Mouse (Mus musculus): ENCODE measurements at regions not wholly inside any gene's neighbourhood (a gene's known extent, or its start where the extent isn't known, plus 50 kb on each side); places are given as distances from the start of the nearest gene placed in this dataset.

GRCm38 (mm10) chr2:115519974-115520373 lies 61.5 kb upstream of the BC052040 start:
- Histone ChIP-seq H3K27ac (ENCODE audit: control insufficient read depth, insufficient read depth, low read depth, low read length) (no peak overlapping the region), H3K27me3 (ENCODE audit: control insufficient read depth, insufficient read depth, low read length) (no peaks in the 10 kb centered on the region), H3K4me3 (ENCODE audit: control insufficient read depth, low read depth, low read length) (no peak overlapping the region), H3K36me3 (ENCODE audit: control insufficient read depth, insufficient read depth, low read length) (no peaks in the 10 kb centered on the region), H3K4me1 (ENCODE audit: control insufficient read depth, insufficient read depth, low read length) (no peaks in the 10 kb centered on the region)
- no peak for TF ChIP-seq CTCF (IDR thresholded peaks at IDR 0.05; ENCODE audit: control insufficient read depth, insufficient read depth, insufficient replicate concordance, low read depth, low read length)
- TF ChIP-seq POLR2A (IDR thresholded peaks at IDR 0.05; ENCODE audit: control insufficient read depth, low read depth, low read length), result no peak

GRCm38 (mm10) chr2:115520413-115521139 lies 60.9 kb upstream of the BC052040 start:
- no peak overlapping the region for H3K4me3 ChIP-seq (ENCODE audit: control insufficient read depth, low read depth, low read length)
- TF ChIP-seq POLR2A (IDR thresholded peaks at IDR 0.05; ENCODE audit: control insufficient read depth, low read depth, low read length) (no peak), CTCF (IDR thresholded peaks at IDR 0.05; ENCODE audit: control insufficient read depth, insufficient read depth, insufficient replicate concordance, low read depth, low read length) (no peak)
- H3K27me3 ChIP-seq (ENCODE audit: control insufficient read depth, insufficient read depth, low read length), result no peaks in the 10 kb centered on the region
- no peaks in the 10 kb centered on the region for H3K36me3 ChIP-seq (ENCODE audit: control insufficient read depth, insufficient read depth, low read length)
- no peaks in the 10 kb centered on the region for H3K4me1 ChIP-seq (ENCODE audit: control insufficient read depth, insufficient read depth, low read length)
- H3K27ac ChIP-seq (ENCODE audit: control insufficient read depth, insufficient read depth, low read depth, low read length), result no peak overlapping the region

GRCm38 (mm10) chr2:115529878-115530277 lies 51.6 kb upstream of the BC052040 start:
- no peak overlapping the region for H3K4me3 ChIP-seq (ENCODE audit: control insufficient read depth, low read depth, low read length)
- H3K27me3 ChIP-seq (ENCODE audit: control insufficient read depth, insufficient read depth, low read length), result no peaks in the 10 kb centered on the region
- no peaks in the 10 kb centered on the region for H3K36me3 ChIP-seq (ENCODE audit: control insufficient read depth, insufficient read depth, low read length)
- no peaks in the 10 kb centered on the region for H3K4me1 ChIP-seq (ENCODE audit: control insufficient read depth, insufficient read depth, low read length)
- no peak overlapping the region for H3K27ac ChIP-seq (ENCODE audit: control insufficient read depth, insufficient read depth, low read depth, low read length)
- no peak for TF ChIP-seq POLR2A (IDR thresholded peaks at IDR 0.05; ENCODE audit: control insufficient read depth, low read depth, low read length)
- TF ChIP-seq CTCF (IDR thresholded peaks at IDR 0.05; ENCODE audit: control insufficient read depth, insufficient read depth, insufficient replicate concordance, low read depth, low read length), result no peak

All from testis, adult 2 months (tissue).